Mouse (Mus musculus): ENCODE data around the gene Arf6.
"Not testable (repeated sequence)": the region's sequence is repeated elsewhere in the genome, so short reads cannot be mapped to it uniquely, and the experiment has no call there.

The Arf6 gene

GRCm38 (mm10) chr12:69371854-69372671 lies at the start of gene Arf6, which contains the start of gene Gm9887:
Gene Arf6 (plus strand): TSS chr12:69372150.
Gene Gm9887 (minus strand): TSS chr12:69372458.
- no peak for DNase-seq (ENCODE audit: extremely low read depth, low read depth, low spot score)

- no peak for DNase-seq (ENCODE audit: extremely low read depth, low read depth, low spot score)
Observed at GRCm38 (mm10) chr12:69331187-69331586, 40.8 kb upstream of the Arf6 start.

GRCm38 (mm10) chr12:69332147-69332546 lies 39.8 kb upstream of the Arf6 start:
- DNase-seq (ENCODE audit: extremely low read depth, low read depth, low spot score) = no peak

- DNase-seq (ENCODE audit: extremely low read depth, low read depth, low spot score) = no peak
Observed at GRCm38 (mm10) chr12:69333547-69333946, 38.4 kb upstream of the Arf6 start.

- no peak for DNase-seq (ENCODE audit: extremely low read depth, low read depth, low spot score)
Observed at GRCm38 (mm10) chr12:69349928-69350327, 22.0 kb upstream of the Arf6 start.

- DNase-seq (ENCODE audit: extremely low read depth, low read depth, low spot score) = no peak
Observed at GRCm38 (mm10) chr12:69351685-69352084, 20.3 kb upstream of the Arf6 start.

GRCm38 (mm10) chr12:69356546-69357299 lies 15.2 kb upstream of the Arf6 start, which contains the start of gene Nemf:
Gene Nemf (minus strand): TSS chr12:69357165.
- no peak for DNase-seq (ENCODE audit: extremely low read depth, low read depth, low spot score)

- DNase-seq (ENCODE audit: extremely low read depth, low read depth, low spot score) = no peak
Observed at GRCm38 (mm10) chr12:69357300-69357646, 14.7 kb upstream of the Arf6 start.

- no peak for DNase-seq (ENCODE audit: extremely low read depth, low read depth, low spot score)
Observed at GRCm38 (mm10) chr12:69360655-69360996, 11.3 kb upstream of the Arf6 start.

GRCm38 (mm10) chr12:69360997-69361899 lies 10.7 kb upstream of the Arf6 start:
- DNase-seq (ENCODE audit: extremely low read depth, low read depth, low spot score) = not testable (repeated sequence)

GRCm38 (mm10) chr12:69361919-69362318 lies 10.0 kb upstream of the Arf6 start:
- no peak for DNase-seq (ENCODE audit: extremely low read depth, low read depth, low spot score)

GRCm38 (mm10) chr12:69362388-69362787 lies 9.6 kb upstream of the Arf6 start:
- DNase-seq (ENCODE audit: extremely low read depth, low read depth, low spot score) = no peak

GRCm38 (mm10) chr12:69363110-69363509 lies 8.8 kb upstream of the Arf6 start:
- DNase-seq (ENCODE audit: extremely low read depth, low read depth, low spot score) = not testable (repeated sequence)

GRCm38 (mm10) chr12:69363899-69364762 lies 7.8 kb upstream of the Arf6 start:
- no peak for DNase-seq (ENCODE audit: extremely low read depth, low read depth, low spot score)

GRCm38 (mm10) chr12:69365757-69366156 lies 6.2 kb upstream of the Arf6 start:
- DNase-seq (ENCODE audit: extremely low read depth, low read depth, low spot score) = no peak

- DNase-seq (ENCODE audit: extremely low read depth, low read depth, low spot score) = no peak
Observed at GRCm38 (mm10) chr12:69366424-69366823, 5.5 kb upstream of the Arf6 start.

- no peak for DNase-seq (ENCODE audit: extremely low read depth, low read depth, low spot score)
Observed at GRCm38 (mm10) chr12:69367557-69367956, 4.4 kb upstream of the Arf6 start.

- no peak for DNase-seq (ENCODE audit: extremely low read depth, low read depth, low spot score)
Observed at GRCm38 (mm10) chr12:69370936-69371335, 1.0 kb upstream of the Arf6 start.

GRCm38 (mm10) chr12:69371421-69371853 lies 513 bp upstream of the Arf6 start:
- no peak for DNase-seq (ENCODE audit: extremely low read depth, low read depth, low spot score)

GRCm38 (mm10) chr12:69372731-69373331 lies 881 bp downstream of the Arf6 start:
- DNase-seq (ENCODE audit: extremely low read depth, low read depth, low spot score) = no peak

Measured in fat pad, adult 2 months (tissue).